Mouse (Mus musculus) right cerebral cortex, adult 18-20 months (tissue): Measurements from ENCODE around the gene Fam114a2.

ENCODE experiments used
- DNase-seq: peaks from one replicate; pipeline ENCODE4 v3.0.0; 2022; ENCODE audit warnings: mixed read lengths

Gene Fam114a2

DNA sequence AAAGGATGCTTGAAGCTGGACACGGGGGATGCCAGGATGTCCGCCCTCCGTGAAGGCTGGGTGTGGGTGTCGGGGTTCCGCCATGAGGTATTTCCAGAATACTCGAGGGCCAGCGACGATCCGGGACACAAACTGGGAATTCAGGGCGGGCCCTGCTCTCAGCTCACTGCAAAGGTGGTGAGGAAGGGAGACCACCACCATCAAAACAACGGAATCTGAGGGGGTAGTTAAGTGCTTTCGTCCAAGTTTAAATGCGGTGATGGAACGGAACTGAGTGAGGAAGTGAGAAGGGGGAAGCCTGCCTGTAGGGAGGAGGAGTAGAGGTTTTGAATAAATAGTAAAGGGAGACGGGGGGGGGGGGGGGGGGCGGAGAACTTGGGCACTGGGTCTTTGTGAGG, 333 bp upstream of the Fam114a2 start:
- DNase-seq = no peak

DNA sequence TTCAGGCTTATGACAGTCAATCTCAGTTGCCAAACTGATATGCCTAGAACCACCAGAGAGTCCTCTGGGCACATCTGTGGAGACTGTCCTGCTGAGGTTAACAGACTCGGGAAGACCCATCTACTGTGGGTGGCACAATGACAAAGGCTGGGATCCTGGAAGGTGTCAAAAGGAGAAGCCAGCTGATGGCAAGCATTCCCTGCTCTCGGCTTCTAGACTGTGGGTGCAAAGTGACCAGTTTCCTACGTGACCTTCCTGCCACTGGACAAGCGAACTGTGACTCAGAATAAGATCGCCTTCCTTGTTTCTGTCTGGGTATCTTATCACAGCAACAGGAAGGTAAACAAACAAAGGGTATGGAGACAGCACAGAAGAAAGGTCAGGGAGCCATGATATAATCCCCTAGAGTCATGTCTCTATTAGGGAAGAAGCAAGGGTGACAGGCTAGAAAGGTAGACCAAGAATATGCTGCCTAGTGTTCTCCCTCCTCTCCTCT, 1.4 kb downstream of the Fam114a2 start:
- no peak for DNase-seq

DNA sequence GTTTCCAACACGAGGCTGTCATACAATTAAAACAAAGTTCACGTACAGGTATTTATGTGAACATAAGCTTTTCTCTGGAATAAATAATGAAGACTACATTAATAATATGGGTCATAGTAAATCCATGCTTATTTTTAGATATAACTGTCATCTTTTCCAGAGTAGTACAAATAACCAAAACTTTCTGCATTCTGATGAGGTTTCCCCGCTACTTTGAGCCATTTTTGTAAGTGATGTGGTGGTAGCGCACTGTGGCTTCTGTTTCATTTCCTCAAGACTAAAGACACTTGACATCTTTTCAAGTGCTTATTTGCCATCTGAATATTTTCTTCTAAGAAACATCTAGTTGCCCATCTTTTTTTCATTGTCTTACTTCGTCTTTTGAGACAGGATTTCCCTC, 3.2 kb downstream of the Fam114a2 start:
- DNase-seq = no peak

DNA sequence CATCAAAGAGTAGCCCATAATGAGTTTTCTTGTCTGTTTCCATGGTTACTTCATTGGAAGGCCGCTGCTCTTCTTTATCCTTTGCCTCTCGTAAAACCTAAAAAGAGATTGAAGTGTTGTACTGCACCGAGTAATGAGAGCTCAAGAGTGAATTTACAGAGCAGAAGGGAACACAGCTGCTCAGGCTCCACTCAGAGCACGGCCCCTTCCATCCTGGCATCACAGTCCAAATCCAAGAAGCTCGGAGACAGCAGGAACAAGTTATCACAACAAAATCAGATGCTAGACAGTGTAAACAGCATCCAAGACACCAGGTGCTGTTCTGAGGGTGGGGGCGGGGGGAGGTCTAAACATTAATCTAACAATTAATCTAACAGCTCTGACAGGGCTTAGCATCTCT, 11.5 kb downstream of the Fam114a2 start:
- no peak for DNase-seq

DNA sequence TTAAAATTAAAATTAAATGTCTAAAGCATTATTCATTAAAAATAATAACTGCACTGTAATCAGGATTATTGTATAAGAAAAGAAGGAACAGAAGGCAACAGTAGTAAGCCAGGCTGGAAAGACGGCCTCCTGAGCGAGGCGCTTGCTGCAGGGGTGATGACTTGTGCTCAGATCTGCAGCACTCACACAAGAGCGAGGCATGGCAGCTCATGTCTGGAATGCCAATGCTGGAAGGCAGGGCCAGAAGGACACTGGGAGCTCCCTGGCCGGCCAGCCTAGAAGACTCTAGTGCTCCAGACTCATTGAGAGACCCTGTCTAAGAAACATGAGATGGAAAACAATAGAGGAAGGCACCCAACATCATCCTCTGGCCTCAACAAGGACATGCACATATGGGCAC, 15.3 kb downstream of the Fam114a2 start:
- DNase-seq = no peak

DNA sequence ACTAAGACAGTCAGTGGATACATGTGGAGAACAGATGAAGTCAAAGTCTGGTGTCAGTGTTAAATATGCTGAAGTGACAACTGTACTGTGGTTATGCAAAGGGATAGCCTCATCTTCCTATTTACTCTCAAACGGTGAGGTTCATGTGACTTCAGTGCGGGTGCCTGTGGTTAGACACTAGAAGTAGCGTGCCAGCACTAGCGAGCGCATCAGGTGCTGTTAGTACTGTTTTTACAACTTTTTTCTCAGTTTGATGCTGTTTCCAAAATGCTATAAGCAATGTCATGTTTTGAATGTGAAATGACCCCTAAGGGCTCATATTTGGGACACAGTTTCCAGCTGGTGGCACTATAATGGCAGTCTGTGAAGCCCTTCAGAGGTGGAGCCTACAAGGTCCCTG, 20.2 kb downstream of the Fam114a2 start:
- no peak for DNase-seq

DNA sequence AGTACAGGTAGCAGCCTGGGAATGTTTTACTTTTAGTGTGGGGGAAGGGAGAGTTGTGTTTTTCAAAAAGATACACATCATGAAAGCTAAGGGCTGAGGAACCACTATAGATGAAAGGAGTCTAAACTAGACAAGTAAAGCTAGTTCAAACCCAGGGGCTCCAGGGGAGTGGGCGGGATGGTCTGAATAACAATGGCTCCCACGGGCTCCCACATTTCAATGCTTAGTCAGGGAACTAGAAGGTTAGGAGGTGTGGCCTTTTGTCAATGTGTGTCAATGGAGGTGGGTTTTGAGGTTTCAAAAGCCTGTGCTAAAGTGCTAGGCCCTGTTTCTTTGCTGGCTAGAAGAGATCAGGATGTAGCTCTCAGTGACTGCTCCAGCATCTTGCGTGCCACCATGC, 20.7 kb downstream of the Fam114a2 start:
- DNase-seq = no peak

DNA sequence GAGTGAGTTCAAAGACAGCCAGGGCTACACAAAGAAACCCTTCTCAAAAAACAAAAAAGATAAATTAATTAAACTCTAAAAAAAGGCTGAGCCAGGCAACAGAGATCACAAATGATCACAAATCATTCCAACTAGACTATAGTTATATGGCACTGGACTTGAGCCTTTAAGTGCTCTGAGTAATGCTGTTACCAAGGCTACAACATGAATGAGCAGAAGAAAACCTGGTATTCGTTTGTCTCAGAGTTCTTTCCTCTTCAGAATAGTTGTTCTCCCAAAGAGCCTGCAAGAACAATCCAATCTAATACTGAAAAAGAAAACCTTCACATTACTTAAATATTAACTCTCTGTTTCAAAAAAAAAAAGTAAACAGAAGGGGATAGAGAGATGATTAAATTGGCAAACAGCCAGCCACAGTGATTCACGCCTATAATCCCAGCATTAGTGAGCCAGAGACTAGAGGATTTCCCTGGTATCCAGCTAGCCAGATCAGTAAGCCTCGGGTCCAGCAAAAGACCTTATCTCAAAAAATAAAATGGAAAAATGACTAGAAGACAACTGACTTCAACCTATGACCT, 21.9 kb downstream of the Fam114a2 start:
- DNase-seq = no peak

DNA sequence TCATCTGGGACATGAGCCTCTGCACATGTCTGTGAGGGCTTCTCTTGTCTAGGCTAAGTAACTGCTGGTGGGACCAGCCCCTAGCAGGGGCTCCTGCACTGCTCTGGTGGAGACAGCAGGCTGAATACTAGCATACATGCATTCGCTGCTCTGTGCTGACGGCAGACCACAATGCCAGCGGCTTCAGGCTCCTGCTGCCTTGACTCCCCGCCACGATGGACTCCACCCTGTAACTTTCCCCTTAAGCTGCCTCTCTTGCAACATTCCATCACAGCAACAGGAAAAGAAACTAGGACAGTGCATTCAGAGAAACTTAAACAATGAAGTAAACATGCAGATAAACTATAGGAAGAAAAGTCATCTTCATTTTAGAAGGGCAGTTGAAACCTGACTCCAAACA, 30.0 kb downstream of the Fam114a2 start:
- no peak for DNase-seq

DNA sequence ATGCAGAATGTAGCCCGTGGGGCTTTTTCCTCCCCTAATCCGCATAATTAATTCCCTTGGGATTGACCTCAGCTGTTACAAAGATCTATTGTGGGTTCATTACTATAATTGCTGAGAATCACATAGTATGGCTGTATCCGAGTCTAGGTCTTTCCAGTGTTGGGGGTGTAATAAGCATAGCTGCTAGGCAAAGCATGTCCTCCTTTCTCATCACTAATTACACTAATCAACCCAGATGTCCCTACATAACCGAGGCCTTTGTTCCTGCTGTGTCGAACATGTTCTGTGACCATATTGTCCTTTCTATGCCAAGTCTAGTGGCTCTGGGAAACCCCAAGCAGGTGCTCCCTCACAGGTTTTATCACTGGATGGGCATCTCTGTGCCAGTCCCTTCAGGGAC, 40.3 kb downstream of the Fam114a2 start:
- no peak for DNase-seq

DNA sequence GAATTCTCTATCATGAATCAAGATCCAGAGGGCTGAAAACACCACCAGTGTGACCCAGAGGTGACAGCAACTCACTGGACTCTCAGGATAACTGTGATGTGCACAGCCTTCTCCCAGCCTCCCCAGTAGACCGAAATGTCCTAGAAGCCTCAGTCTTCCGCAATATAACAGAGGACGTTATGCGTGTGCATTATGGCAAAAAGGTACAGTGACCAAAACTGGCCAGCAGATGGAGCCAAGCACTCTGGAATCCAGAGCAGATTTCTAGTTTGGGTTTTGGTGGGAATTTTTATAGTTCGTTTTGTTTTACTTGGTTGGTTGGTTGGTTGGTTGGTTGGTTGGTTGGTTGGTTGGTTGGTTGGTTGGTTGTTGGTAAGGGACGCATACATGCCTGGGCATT, 43.3 kb downstream of the Fam114a2 start:
- peak; percentile 31 for DNase-seq

DNA sequence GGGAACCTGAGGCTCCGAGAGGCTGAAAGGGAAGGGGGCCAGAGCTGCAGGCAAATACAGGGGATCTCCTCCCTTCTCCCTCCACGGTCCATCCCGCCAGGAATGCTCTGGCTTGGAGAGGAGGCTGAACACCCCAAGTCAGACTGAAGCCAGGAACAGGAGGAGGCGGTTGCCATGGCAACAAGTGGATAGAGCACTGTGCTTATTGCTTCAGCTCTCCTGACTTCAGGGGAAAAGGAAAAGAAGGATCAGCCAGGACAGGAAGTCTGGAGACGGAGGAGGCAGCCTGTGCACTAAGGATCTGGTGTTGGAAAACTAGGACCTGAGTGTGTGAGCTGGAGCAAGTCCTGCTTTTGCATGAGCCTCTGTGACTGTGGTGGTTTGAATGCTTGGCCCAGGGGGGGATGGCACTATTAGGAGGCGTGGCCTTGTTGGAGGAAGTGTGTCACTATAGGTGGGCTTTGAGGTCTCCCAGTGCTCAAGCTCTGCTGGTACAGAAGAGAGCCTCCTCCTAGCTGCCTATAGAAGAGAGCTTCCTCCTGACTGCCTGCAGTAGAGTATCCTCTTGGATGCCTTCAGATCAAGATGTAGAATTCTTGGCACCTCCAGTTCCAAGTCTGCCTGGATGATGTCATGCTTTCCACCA, 44.0 kb downstream of the Fam114a2 start:
- DNase-seq = peak; percentile 66

DNA sequence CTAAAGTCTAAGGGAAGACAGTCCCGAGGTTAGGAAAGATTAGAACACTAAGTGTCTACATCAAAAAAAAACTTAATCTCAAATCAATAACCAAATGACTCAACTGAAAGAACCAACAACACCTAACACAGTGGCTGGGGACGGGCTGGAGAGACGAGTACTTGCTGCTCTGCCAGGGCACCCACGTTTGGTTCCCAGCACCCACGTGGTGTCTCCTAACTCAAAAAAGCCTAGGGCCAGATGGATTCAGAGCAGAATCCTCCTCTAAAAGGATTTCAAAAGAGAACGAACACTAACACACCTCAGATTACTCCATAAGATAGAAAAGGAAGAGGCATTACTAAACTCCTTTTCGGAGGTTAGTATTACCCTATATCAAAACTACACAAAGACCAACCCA, 47.4 kb downstream of the Fam114a2 start:
- peak; percentile 32 for DNase-seq

DNA sequence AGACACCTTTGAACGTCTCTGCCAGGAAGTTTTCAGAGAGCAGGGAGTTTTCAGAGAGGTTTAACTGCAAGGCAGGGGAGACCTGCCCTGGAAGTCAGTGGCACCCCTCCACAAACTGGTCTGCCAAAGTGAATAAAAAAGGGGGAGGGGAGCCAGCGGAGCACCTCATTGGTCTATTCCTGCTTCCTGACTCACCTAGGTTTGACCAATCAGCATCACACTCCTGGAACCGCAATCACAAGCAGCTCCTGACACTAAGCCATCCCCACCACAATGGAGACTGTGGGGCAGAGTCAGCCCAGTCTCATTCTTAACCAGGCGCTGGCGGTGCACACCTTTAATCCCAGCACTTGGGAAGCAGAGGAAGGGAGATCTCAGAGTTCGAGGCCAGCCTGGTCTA, 48.4 kb downstream of the Fam114a2 start:
- no peak for DNase-seq

DNA sequence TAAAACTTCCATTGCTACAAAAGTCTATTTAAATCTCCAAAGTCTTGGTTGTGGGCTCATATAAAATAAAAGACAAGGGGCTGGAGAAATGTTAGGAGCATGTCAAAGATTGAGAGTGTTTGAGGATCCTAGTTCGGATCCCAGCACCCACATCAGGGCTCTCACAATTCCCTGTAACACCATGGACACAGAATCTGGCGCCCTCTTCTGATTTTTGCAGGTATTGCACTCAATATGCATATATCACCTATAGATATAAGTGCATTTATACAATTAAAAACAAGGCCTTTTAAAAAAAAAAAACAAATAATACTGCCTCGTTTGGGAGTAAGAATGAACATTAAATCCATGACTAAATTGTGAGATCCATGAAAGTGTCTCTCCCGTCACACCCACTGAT, 49.7 kb downstream of the Fam114a2 start:
- DNase-seq = no peak

DNA sequence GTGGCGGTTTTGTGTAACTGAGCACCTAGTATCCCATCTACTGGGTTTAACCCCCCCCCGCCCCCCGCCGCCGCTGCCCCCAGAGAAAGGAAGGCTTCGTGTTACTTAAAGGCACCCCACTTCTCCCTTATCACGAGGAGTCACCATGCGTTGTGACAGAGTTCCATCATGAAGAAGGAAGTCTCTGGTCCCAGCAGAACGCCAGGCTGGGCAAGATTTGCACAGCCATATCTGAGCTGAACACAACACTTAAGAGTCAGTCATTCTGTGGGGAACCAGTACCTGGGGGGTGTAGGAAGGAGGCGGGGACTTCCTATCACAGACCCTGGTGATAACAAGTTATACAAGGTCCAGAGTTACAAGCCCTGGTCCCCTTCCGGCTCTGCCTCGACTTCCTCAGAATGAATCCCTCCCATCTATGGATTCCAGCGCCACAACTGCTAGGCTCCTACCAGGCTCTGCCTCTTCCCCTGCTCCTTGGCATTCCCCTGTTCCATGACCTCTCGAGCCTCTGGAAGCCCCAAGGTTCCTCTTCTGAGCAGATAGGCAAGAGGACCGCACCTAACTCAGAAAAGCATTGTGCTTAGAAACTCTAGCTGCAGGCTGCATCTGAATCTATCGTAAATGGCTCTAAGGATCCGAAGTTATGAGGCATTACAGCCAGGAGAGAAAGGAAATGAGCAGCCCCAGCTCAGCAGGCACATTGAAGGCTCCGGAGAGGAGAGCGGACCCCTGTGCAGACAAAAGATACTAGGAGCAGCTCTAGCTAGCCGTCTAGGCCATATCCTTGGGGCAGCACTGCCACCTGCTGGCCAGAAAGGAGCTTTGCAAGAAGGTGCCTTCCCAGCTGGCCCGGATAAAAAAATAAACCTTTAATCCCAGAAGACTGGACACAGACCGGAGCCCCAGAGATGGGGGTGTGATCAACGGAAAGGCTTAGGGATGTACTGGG, 51.0 kb downstream of the Fam114a2 start:
- DNase-seq = peak; percentile 59

DNA sequence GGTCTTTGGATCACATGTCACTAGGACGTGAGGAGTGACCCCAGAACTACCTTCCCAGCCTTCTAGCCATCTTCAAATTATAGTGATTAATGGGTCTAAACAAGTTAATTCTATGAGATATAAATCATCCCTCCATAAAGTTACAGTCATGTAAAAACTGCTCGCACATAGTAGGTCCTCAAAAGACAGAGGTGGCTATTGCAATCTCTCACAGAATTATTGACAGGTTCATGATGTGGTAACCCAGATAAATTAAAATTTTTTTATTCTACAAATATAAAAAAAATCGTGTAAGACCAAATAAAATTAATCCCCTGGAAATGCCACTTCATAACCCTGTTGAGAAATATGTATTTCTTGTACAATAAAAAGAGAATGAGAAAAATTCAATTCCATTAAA, 52.6 kb downstream of the Fam114a2 start:
- DNase-seq = no peak

DNA sequence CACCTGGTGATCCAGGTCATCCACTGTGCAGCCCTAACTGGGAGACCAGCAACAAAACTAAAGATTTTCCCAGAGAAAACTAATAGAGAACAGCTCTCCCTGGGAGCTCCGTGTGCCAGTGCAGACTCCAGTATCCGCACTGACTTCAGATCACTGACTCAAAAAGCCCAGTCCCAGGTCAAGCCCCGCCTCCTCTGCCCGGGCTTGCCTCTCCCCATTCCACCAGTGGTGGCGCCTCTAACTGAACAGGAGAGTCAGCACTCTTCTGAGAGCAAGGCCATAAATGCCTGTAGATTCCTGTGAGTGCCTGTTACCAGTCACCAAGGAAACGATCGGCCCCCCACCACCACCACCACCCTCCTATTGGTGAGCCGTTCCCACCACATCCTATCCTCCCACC, 53.4 kb downstream of the Fam114a2 start:
- DNase-seq = no peak

DNA sequence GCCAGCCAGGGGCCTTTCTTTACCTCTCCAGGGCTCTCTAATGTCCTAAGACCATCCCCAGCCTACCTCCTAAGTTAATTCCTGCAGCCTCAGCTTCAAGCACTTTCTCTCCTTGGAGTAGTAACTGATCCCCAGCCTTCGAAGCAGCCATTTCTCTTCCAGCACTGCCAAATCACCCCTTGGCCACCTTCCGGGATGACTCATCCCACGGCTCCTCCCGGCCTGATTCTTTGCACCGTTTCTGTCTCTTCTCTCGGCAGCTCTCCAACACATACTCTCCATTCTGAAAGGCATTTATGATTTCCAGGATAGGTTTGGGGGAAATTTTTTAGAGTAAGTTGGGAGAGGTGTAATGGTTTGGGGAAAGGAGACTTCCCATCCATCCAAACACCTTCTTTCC, 58.7 kb downstream of the Fam114a2 start:
- DNase-seq = peak; percentile 81

DNA sequence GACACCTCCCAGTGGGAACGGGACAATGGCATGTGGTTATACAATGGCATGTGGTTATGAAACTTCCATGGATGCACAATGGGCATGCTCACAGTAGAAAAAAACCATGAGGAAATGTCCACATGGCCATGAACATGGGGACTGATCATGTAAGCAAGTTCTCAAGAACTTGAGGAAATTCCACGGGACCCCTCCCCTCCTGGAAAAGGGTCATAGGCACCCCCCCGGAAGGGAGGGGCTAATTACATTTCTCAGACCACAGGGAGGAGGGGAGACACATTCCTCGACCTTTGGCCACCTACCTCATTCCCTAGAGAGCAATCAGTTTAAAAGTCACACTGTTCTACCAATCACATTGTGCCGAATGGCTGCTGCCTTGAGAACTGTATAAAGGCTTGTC, 64.0 kb downstream of the Fam114a2 start:
- DNase-seq = no peak

DNA sequence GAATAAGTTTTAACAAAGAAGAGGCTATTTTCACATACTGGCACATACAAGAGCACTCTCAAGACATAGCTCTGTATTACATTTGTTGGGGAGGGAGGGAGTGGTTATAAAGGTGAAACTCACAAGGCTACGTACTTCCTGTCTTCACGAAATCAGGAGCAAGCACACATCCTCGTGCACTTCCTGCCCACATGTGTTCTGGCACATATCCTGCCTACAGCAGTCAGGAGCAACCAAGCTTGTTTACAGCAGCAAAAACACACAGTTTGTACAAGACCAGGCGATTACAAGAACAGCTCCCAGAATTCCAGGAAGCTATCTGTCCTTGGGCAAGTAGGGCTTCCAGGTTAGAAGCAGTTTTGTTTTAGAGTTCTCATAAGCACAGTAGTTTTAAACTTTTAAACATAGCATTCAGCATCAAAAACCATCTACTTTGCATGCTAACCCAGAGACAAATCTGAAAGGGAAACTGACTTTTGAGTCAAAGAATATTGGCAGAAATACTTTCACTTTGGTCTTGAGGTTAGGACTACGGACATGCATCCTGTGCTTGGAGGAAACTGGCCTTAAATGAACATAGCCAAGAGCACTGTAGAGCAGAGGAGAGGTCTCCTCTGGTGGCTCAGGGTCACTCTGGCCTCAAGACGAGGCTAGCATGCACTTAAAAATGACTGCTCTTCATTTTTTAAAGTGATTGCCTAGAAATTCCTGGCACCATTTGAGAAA, 73.0 kb downstream of the Fam114a2 start:
- no peak for DNase-seq

DNA sequence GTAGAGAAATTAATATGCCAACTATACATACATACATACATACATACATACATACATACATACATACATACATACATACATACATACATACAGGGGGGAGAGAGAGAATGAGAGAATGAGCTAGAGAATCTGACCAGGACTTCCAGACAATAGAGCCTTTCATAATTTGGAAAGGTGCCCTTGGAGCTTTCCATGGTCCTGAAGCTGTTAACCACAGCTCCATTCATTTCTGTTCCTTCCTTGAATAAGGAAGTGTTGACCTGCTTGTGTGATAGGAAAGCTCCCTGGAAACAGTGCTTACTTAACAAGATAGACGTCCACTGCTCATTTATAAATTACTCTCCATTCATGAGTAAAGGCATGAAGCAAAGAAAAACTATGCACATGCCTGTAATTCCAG, 84.3 kb downstream of the Fam114a2 start:
- DNase-seq = no peak
